1 mouse cellular context compared by ENCODE assay signal in the genomic region with DNA sequence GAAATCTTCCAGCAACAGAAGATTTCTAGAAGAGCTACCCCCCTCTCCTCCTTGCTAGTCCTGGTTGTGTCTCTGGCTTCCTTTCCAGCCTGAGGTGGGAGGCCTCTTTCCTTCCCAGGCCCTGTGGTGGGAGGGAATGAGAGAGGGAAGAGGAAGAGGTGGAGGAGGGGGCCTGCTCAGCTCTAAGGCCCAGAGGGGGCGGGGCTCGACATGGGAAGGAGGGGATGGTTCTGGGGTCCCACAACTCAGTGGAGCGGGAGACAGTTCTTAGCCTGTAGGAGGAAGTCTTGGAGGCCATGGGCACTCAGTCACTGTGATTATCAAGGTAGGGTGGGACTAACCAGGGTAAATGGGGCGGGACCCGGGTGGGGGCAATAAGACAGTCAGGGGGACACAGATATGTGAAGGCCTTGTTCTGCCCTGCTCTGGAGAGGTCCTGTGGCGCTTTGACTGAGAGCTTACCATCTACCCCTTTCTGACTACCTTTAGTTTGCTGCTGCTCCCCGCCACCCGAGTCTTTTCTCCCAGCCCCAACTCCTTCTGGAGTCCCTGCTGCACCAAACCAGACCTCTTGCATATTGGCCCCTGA.
A peak's percentile ranks its signal among the peaks of the same experiment; 100 is the strongest.
TF ChIP-seq lines count a peak whose summit lies in the region.

No protein-coding gene starts in this region.

TF ChIP-seq in MEL, 35 proteins besides CTCF, POLR2A, EP300 and RAD21:
- no peak for TF ChIP-seq MXI1 (IDR thresholded peaks at IDR 0.05; ENCODE audit: low read depth, low read length)
- no peak for TF ChIP-seq ETS1 (IDR thresholded peaks at IDR 0.05; ENCODE audit: low read depth, low read length)
- no peak for TF ChIP-seq SMC3 (IDR thresholded peaks at IDR 0.05; ENCODE audit: low read depth, low read length)
- TF ChIP-seq SIN3A (IDR thresholded peaks at IDR 0.05; ENCODE audit: low read length): peak; percentile 19; the same call in 1 of the 2 replicates
- no peak for TF ChIP-seq KAT2A (conservative IDR thresholded peaks at IDR 0.05; ENCODE audit: low read depth, low read length)
- TF ChIP-seq UBTF (IDR thresholded peaks at IDR 0.05; ENCODE audit: borderline replicate concordance, insufficient read depth, low read depth, low read length): no peak
TF ChIP-seq in MEL: peak in this region for 1.
